17 mouse cellular contexts compared by ENCODE assay signal in genomic region chr7:46421535-46421934, GRCm38 (mm10). TPM values are rescaled to one million over a fixed set of nuclear protein-coding genes. Genes with fewer than 3 reads are reported as not detected.
DNase-seq lines count a peak whose midpoint lies in the region; ATAC-seq lines count a peak whose summit lies in the region.
"Had no signal": no experiment of that assay in that cellular context is flagged by ENCODE, and none has a peak within 500 bp of the region (broad histone marks: within the 10 kb centered on the region; RNA-seq: fewer than 3 reads in every experiment).

No protein-coding gene starts in this region.

- WGBS in forebrain, embryonic 16.5 days: 36% methylated on average over 5 of the region's 5 CpGs
- WGBS in midbrain, embryonic 12.5 days: 53% methylated on average over 5 of the region's 5 CpGs
- 36% methylated on average over 5 of the region's 5 CpGs for WGBS in liver, embryonic 11.5 days

- H3K36me3 ChIP-seq in forebrain, embryonic 16.5 days (ENCODE audit: control insufficient read depth, insufficient read depth): no peaks in the 10 kb centered on the region
- no peaks in the 10 kb centered on the region for H3K36me3 ChIP-seq in midbrain, embryonic 12.5 days
- H3K36me3 ChIP-seq in liver, embryonic 11.5 days (ENCODE audit: control insufficient read depth, insufficient read depth, low read length): no peaks in the 10 kb centered on the region
- H3K36me3 ChIP-seq: neural tube, embryonic 12.5 days had no signal

- no peaks in the 10 kb centered on the region for H3K27me3 ChIP-seq in forebrain, embryonic 16.5 days (replicated peaks; ENCODE audit: control insufficient read depth, insufficient read depth, low read length)
- no peaks in the 10 kb centered on the region for H3K27me3 ChIP-seq in midbrain, embryonic 12.5 days
- H3K27me3 ChIP-seq in liver, embryonic 11.5 days (replicated peaks; ENCODE audit: control insufficient read depth, insufficient read depth, low read length): no peaks in the 10 kb centered on the region
- H3K27me3 ChIP-seq: neural tube, embryonic 12.5 days had no signal

- H3K9ac ChIP-seq in forebrain, embryonic 16.5 days (replicated peaks; ENCODE audit: low read depth, low read length): no peak overlapping the region
- H3K9ac ChIP-seq in midbrain, embryonic 12.5 days (replicated peaks): no peak overlapping the region
- H3K9ac ChIP-seq in liver, embryonic 11.5 days (ENCODE audit: low read depth, low read length): no peak overlapping the region
- H3K9ac ChIP-seq: liver, embryonic 14.5 days; neural tube, embryonic 12.5 days had no signal

- H3K4me1 ChIP-seq in forebrain, embryonic 16.5 days (replicated peaks; ENCODE audit: control insufficient read depth, insufficient read depth, low read length): peaks cover 37% of the 10 kb centered on the region
- H3K4me1 ChIP-seq in midbrain, embryonic 12.5 days: peaks cover 26% of the 10 kb centered on the region
- no peaks in the 10 kb centered on the region for H3K4me1 ChIP-seq in liver, embryonic 11.5 days (replicated peaks; ENCODE audit: control insufficient read depth, insufficient read depth, low read length)

- peak overlapping the region; percentile 77 for H3K27ac ChIP-seq in forebrain, embryonic 16.5 days (ENCODE audit: low read length)
- H3K27ac ChIP-seq in midbrain, embryonic 12.5 days (replicated peaks): peak overlapping the region; percentile 80
- no peak overlapping the region for H3K27ac ChIP-seq in liver, embryonic 11.5 days (ENCODE audit: low read depth, low read length)
- H3K27ac ChIP-seq: heart, adult 2 months; liver, embryonic 14.5 days; neural tube, embryonic 12.5 days had no signal

- peak; percentile 32; the same call in 1 of the 2 replicates for ATAC-seq in forebrain, embryonic 16.5 days
- no peak for ATAC-seq in midbrain, embryonic 12.5 days (ENCODE audit: low FRiP score, low read depth)
- ATAC-seq in liver, embryonic 11.5 days (replicated peaks; ENCODE audit: low FRiP score): no peak

- peak; percentile 51 to 55 for DNase-seq in frontal cortex, postnatal 36 days (ENCODE audit: low spot score in 2 of 2)
- DNase-seq in frontal cortex, postnatal 14 days (ENCODE audit: low spot score in 2 of 2): no peak
- DNase-seq in cerebellum, adult 9-10 months: peak; percentile 71
- DNase-seq in lung, postnatal 14 days: no peak
- no peak for DNase-seq in liver, embryonic 11.5 days (ENCODE audit: low spot score)
- no peak for DNase-seq in ovary, postnatal 36 days (ENCODE audit: low spot score)
- DNase-seq: adrenal gland, adult 8-10 months; heart, adult 2 months; heart, postnatal 36 days; spleen, adult 18-20 months; thymus, adult 18-20 months had no signal

- H3K4me2 ChIP-seq in forebrain, embryonic 16.5 days (ENCODE audit: low read length): no peak overlapping the region
- H3K4me2 ChIP-seq in midbrain, embryonic 12.5 days (replicated peaks): no peak overlapping the region
- no peak overlapping the region for H3K4me2 ChIP-seq in liver, embryonic 11.5 days
- H3K4me2 ChIP-seq: neural tube, embryonic 12.5 days had no signal

- no peaks in the 10 kb centered on the region for H3K9me3 ChIP-seq in forebrain, embryonic 16.5 days (ENCODE audit: control insufficient read depth, low read length)
- no peaks in the 10 kb centered on the region for H3K9me3 ChIP-seq in midbrain, embryonic 12.5 days
- no peaks in the 10 kb centered on the region for H3K9me3 ChIP-seq in liver, embryonic 11.5 days (ENCODE audit: control insufficient read depth, low read length)
- H3K9me3 ChIP-seq: neural tube, embryonic 12.5 days had no signal

- H3K4me3 ChIP-seq in forebrain, embryonic 16.5 days (replicated peaks; ENCODE audit: low read length): no peak overlapping the region
- H3K4me3 ChIP-seq in midbrain, embryonic 12.5 days: no peak overlapping the region
- no peak overlapping the region for H3K4me3 ChIP-seq in liver, embryonic 11.5 days (ENCODE audit: low read depth, low read length)
- H3K4me3 ChIP-seq: erythroblast, embryonic 14.5 days; heart, adult 2 months; neural tube, embryonic 12.5 days had no signal

RNA-seq across cellular contexts. Expression of gene Kcnc1, which starts 25.2 kb away (rescaled TPM):
- polyA plus RNA-seq in forebrain, embryonic 16.5 days (2015; fragmentation: Nextera tagmentation; extraction: Ambion mirVana): 7.6 and 8.4 TPM in 2 replicates
- 7.1 and 9.5 TPM in 2 replicates for polyA plus RNA-seq in midbrain, embryonic 12.5 days (2016; fragmentation: Nextera tagmentation; extraction: Ambion mirVana)
- 0.25 and 0.32 TPM in 2 replicates for polyA plus RNA-seq in liver, embryonic 11.5 days (2014; fragmentation: Nextera tagmentation; extraction: Ambion mirVana)
- polyA plus RNA-seq: kidney, embryonic 16.5 days had no signal

RNA-seq across cellular contexts. Expression of gene Myod1, which starts 45.3 kb away (rescaled TPM):
- polyA plus RNA-seq in forebrain, embryonic 16.5 days (2015; fragmentation: Nextera tagmentation; extraction: Ambion mirVana): 0.14 TPM in 1 of 2 replicates, not detected in the other
- polyA plus RNA-seq in midbrain, embryonic 12.5 days (2016; fragmentation: Nextera tagmentation; extraction: Ambion mirVana): not detected in 2 replicates
- 2.1 and 2.3 TPM in 2 replicates for polyA plus RNA-seq in liver, embryonic 11.5 days (2014; fragmentation: Nextera tagmentation; extraction: Ambion mirVana)
- polyA plus RNA-seq: erythroblast, embryonic 14.5 days; heart, adult 2 months had no signal

Comparison
In these comparisons a context has a peak if more than half of its experiments do, and no peak if none do; other contexts are left out.
1. DNase-seq: peak in frontal cortex, postnatal 36 days (2 of 2) and cerebellum, adult 9-10 months (single experiment); none in frontal cortex, postnatal 14 days (0 of 2), lung, postnatal 14 days (single experiment), liver, embryonic 11.5 days (single experiment) and ovary, postnatal 36 days (single experiment).